Mouse (Mus musculus) brain, embryonic 14.5 days (tissue): ENCODE measurements around the gene Gm13272. TPM values are rescaled to one million over a fixed set of nuclear protein-coding genes. Genes with fewer than 3 reads are reported as not detected.
"Not testable (repeated sequence)": the region's sequence is repeated elsewhere in the genome, so short reads cannot be mapped to it uniquely, and the experiment has no call there.

Experiments
- DNase-seq: peaks from one replicate; pipeline ENCODE4 v3.0.0-alpha.2; 2011; ENCODE audit warnings: low read depth
- CTCF ChIP-seq: fragments of 200-500 bp; IDR thresholded peaks from 2 replicates; pipeline ENCODE4 v1.5.1; 2012; ENCODE audit warnings: inconsistent platforms, mild to moderate bottlenecking, moderate library complexity, borderline replicate concordance; ENCODE audit not compliant: insufficient read depth, insufficient read length; ENCODE audit errors: extremely low read depth
- POLR2A ChIP-seq: fragments of 200-500 bp; IDR thresholded peaks from 2 replicates; pipeline ENCODE4 v1.6.1; 2012; ENCODE audit warnings: mild to moderate bottlenecking, inconsistent platforms, borderline replicate concordance; ENCODE audit not compliant: poor library complexity, insufficient read depth, insufficient read length, severe bottlenecking; ENCODE audit errors: extremely low read depth
- polyA plus RNA-seq: library from polyadenylated mRNA; depleted of rRNA; stranded (reverse); fragments of >200 nt; gene quantifications from 2 replicates; pipeline ENCODE4 v1.2.3, GENCODE M21; 2012; rRNA removed

The Gm13272 gene
- 0.11 TPM in 1 of 2 replicates, not detected in the other for polyA plus RNA-seq

GRCm38 (mm10) chr4:88779550-88779949 lies at the start of gene Gm13272:
TSS of gene Gm13272 (plus strand) at chr4:88779850.
- DNase-seq, result not testable (repeated sequence)

GRCm38 (mm10) chr4:88738480-88738879 lies 41.2 kb upstream of the Gm13272 start:
- peak; percentile 73 for DNase-seq
- no peak for TF ChIP-seq POLR2A
- TF ChIP-seq CTCF, result peak; percentile 86

GRCm38 (mm10) chr4:88739036-88739435 lies 40.6 kb upstream of the Gm13272 start:
- TF ChIP-seq CTCF, result no peak
- no peak for TF ChIP-seq POLR2A
- DNase-seq, result no peak

GRCm38 (mm10) chr4:88741426-88741825 lies 38.2 kb upstream of the Gm13272 start:
- TF ChIP-seq CTCF (no peak), POLR2A (no peak)
- no peak for DNase-seq

- peak; percentile 7; the same call in 1 of the 2 replicates for TF ChIP-seq CTCF
- no peak for TF ChIP-seq POLR2A
- no peak for DNase-seq
Observed at GRCm38 (mm10) chr4:88742771-88743371, 36.8 kb upstream of the Gm13272 start.

- TF ChIP-seq CTCF, result no peak
- no peak for TF ChIP-seq POLR2A
- no peak for DNase-seq
Observed at GRCm38 (mm10) chr4:88744207-88744606, 35.4 kb upstream of the Gm13272 start.

GRCm38 (mm10) chr4:88749926-88750325 lies 29.7 kb upstream of the Gm13272 start:
- no peak for DNase-seq
- TF ChIP-seq POLR2A (no peak), CTCF (no peak)

GRCm38 (mm10) chr4:88754818-88755340 lies 24.8 kb upstream of the Gm13272 start, which contains the start of gene Gm13271:
TSS of gene Gm13271 (plus strand) at chr4:88754868.
- not testable (repeated sequence) for DNase-seq

GRCm38 (mm10) chr4:88756581-88757513 lies 22.8 kb upstream of the Gm13272 start:
- DNase-seq, result not testable (repeated sequence)

- DNase-seq, result peak; percentile 95
- TF ChIP-seq CTCF, result peak; percentile 67
Observed at GRCm38 (mm10) chr4:88757628-88758031, 22.0 kb upstream of the Gm13272 start.

GRCm38 (mm10) chr4:88758751-88759150 lies 20.9 kb upstream of the Gm13272 start:
- DNase-seq, result not testable (repeated sequence)

GRCm38 (mm10) chr4:88759610-88760268 lies 19.9 kb upstream of the Gm13272 start, which contains the start of gene Gm13283:
TSS of gene Gm13283 (plus strand) at chr4:88760119.
- not testable (repeated sequence) for DNase-seq

GRCm38 (mm10) chr4:88760431-88760830 lies 19.2 kb upstream of the Gm13272 start:
- peak; percentile 91 for DNase-seq

- DNase-seq, result not testable (repeated sequence)
Observed at GRCm38 (mm10) chr4:88761776-88762175, 17.9 kb upstream of the Gm13272 start.

GRCm38 (mm10) chr4:88762341-88762740 lies 17.3 kb upstream of the Gm13272 start:
- DNase-seq, result not testable (repeated sequence)

GRCm38 (mm10) chr4:88763384-88764018 lies 16.1 kb upstream of the Gm13272 start:
- peak; percentile 81 for DNase-seq

GRCm38 (mm10) chr4:88773534-88773933 lies 6.1 kb upstream of the Gm13272 start, which contains the start of gene Gm13290:
TSS of gene Gm13290 (plus strand) at chr4:88773834.
- not testable (repeated sequence) for DNase-seq
